Mouse (Mus musculus) myocyte (in vitro differentiated cells): ENCODE results near the gene Ciapin1. TPM values are rescaled to one million over a fixed set of nuclear protein-coding genes. Genes with fewer than 3 reads are reported as not detected.

Experiments
- polyA plus RNA-seq: library from polyadenylated mRNA; unstranded; fragments of >200 nt; fragmentation: generic; extraction: Trizol; gene quantifications from one replicate; pipeline ENCODE4 v1.2.1, GENCODE M21; 2012; ENCODE audit warnings: missing spikeins

The Ciapin1 gene
- polyA plus RNA-seq, 1 experiment = 74.9 TPM

Other genes starting within 250 kb of the Ciapin1 start
- 7.4 TPM for gene Rspry1, start 236.4 kb downstream of the Ciapin1 start, polyA plus RNA-seq
- gene Fam192a, start 236.4 kb downstream of the Ciapin1 start, polyA plus RNA-seq = 24.2 TPM
- gene Arl2bp, start 171.8 kb downstream of the Ciapin1 start, polyA plus RNA-seq = 67.4 TPM
- 0.02 TPM for gene Pllp, start 142.1 kb downstream of the Ciapin1 start, polyA plus RNA-seq
- gene Ccl22, start 92.8 kb downstream of the Ciapin1 start, polyA plus RNA-seq = not detected
- gene Cx3cl1, start 66.3 kb downstream of the Ciapin1 start, polyA plus RNA-seq = 8.3 TPM
- gene Ccl17, start 27.9 kb downstream of the Ciapin1 start, polyA plus RNA-seq = 0.48 TPM
- gene Coq9, start within 50 bp of the Ciapin1 start, polyA plus RNA-seq = 126 TPM
- 102 TPM for gene Polr2c, start 19.1 kb upstream of the Ciapin1 start, polyA plus RNA-seq
- 4.4 TPM for gene Dok4, start 38.0 kb upstream of the Ciapin1 start, polyA plus RNA-seq
- 16.3 TPM for gene Ccdc102a, start 79.7 kb upstream of the Ciapin1 start, polyA plus RNA-seq
- gene Adgrg5, start 85.3 kb upstream of the Ciapin1 start, polyA plus RNA-seq = not detected
- gene Adgrg1, start 136.4 kb upstream of the Ciapin1 start, polyA plus RNA-seq = 12.4 TPM
- gene Adgrg3, start 179.3 kb upstream of the Ciapin1 start, polyA plus RNA-seq = 9.1 TPM
- 0.02 TPM for gene Drc7, start 216.7 kb upstream of the Ciapin1 start, polyA plus RNA-seq
- 20.0 TPM for gene Katnb1, start 242.8 kb upstream of the Ciapin1 start, polyA plus RNA-seq